Mouse (Mus musculus) CD4-positive, CD25-positive, alpha-beta regulatory T cell, adult 9 weeks (primary cell): ENCODE data around the gene Bspry. TPM values are rescaled to one million over a fixed set of nuclear protein-coding genes. Genes with fewer than 3 reads are reported as not detected.

ENCODE experiments used
- polyA plus RNA-seq: library from polyadenylated mRNA; unstranded; fragments of 100-300 nt; shearing (Covaris generic); gene quantifications from one replicate; pipeline ENCODE4 v1.2.1, GENCODE M21; 2017

Gene Bspry
- 1.5 TPM for polyA plus RNA-seq

DNA sequence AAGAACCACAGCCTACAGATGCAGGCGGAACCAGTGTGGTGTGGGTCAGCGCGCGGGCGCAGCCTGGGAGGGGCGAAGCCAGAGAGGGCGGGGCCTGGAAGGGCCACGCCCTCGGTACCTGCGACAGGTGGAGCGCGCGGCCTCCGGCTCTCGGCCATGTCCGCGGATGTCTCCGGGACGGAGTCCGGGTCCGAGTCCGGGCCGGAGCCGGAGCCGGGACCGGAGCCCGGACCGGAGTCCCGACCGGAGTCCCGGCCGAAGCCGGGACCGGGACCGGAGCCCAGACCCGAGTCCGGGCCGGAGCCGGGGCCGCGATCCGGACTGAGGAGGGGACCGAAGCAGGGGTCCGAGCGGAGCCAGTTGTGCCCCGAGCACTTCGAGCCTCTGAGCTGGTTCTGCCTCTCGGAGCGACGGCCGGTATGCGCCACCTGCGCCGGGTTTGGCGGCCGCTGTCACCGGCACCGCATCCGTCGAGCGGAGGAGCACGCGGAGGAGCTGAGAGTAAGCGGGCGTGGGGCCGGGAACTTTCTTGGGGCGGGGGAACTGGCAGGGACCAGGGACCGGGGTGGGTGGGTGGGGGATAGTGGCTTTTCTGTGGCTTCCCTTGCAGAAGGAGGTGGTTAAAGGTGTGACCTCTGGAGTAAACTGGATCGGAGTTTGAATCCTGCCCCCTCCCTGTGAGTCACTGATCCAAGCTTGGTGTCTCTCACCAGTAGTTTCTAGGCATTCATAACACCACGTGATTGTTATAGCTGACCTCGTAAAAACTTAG, at the start of gene Bspry:
Gene Bspry (plus strand): TSS at position 117 of the 772 bp plus-strand sequence.

DNA sequence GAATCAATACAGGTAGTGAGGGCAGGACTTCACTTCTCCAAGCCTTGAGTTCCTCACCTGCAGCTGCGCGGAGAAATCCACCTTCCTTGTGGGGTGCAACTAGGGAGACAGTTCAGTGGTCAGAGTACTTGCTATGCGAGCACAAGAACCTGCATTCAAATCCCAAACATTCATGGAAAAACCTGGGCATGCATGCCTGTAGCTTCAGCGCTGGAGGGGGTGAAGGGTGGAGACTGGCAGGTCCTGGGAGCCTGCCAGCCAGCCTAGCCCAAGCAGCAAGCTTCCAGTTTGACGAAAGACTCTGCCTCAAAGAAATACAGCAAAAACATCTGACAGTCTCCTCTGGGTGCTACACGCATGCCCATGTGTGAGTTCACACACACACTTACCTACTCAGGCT, 44.8 kb upstream of the Bspry start, which contains the start of gene Rnf183:
Gene Rnf183 (minus strand): TSS at position 172 of the 400 bp plus-strand sequence.

DNA sequence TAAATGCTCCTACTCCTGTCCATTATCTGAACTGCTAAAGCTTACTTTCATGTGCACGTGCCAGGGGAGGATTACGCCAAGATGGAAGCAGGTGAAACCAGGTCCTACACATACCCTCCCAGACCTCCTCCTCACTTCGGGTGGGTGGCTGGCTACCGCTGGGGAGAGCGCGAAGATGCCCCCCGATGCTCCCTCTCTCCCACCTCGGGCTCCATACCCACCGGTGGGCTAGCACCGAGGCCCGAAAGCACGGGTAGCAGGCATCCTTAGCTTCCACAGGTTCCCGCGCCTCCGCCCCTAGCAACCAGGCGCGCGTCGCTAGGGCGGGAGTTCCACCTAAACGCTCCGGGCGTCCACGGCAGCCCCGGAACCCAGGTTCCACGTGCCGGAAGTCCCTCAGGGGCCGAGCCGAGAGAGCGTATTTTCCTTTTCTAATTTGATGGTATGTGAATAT, 9.2 kb upstream of the Bspry start, which contains the start of gene Wdr31:
Gene Wdr31 (minus strand): TSS at position 299 of the 454 bp plus-strand sequence.

DNA sequence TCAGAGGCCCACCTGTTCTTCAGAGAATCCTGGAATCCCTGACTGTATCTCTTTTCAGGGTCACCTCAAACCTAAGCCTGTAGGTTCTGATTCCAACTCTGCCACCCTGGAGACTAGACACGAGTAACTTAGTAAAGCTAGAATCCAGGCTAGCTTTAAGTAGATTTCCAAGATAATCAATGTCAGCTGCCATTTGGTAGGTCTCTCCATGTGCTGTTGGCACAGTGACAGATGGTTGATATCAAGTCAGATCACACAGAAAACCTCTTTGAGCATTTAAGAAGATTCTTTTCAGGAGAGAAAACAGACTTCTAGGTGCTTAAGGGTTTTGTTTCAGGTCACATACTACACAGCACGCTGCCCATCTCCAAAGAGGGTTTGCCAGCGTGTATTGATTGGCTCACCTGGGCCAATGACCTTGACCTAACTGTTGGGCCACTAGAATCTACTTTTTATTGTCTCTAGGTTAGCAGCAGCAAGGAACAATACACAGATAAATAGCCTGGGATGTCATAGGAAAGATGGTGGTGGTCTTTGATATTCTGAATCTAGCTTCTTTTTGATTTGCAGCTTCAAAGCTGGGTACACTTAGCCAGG, 23.6 kb downstream of the Bspry start, which contains the start of gene Hdhd3:
Gene Hdhd3 (minus strand): TSS at position 94 of the 597 bp plus-strand sequence.

DNA sequence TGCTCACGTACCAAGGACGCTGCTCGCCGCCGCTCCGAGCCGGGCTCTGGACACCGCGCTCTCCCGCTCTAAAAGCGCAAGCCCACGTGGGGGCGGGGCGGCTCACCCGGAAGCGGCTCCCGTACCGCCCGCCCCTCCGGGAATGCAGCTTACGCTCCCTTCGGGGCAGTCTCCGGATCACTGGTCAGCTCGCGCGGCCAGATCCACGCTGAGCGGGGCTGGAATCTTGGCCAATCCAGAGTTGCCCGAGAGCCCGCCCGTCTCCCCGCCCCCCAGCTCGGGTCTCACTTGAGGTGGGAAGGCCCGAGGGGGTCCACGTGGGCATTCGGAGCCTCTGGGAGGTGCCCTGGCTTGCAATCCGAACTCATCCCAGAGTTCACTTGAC, 40.0 kb downstream of the Bspry start, which contains the start of gene Alad:
Gene Alad (minus strand): TSS at position 70 of the 385 bp plus-strand sequence.

DNA sequence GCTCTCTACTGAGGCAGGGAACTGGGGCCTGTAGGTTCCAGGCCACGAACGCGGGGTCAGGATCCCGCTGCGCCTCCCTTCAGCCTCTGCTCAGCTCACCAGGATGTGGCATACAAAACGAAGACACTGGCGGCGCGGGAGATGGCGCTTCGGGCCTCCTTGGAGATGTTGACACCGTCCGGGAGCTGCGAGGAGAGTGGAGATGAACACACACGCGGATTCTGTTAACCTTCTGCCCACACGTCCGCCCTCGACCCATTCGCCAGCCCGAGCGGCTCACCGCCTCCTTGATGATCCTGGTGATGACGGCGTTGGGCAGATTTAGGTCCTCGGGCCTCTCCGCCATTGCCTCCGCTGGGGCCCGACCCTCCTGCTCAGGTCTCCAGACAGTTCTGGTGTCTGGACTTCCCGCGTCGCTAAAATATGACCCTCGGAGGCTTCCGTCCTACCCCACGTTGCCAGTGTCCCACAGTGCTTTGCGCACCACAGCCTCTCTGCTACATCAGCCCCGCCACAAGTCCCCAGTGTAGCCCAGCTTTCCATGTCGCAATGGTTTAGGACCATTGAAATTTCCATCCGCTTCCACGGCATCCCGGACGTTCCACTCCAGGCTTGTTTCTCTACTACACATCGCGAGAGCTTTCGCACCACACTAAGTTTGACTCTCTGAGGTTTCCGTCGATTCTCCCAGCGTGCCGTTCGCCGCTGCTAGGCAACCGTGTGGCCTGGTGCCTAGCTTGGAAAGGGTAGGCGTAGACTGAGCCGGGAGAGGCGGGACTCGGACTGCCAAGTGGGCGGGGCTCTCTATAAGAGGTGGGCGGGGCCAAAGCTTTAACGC, 45.0 kb downstream of the Bspry start, which contains the start of the genes Pole3 and 4933430I17Rik:
Gene Pole3 (minus strand): TSS at position 418 of the 838 bp plus-strand sequence.
Gene 4933430I17Rik (plus strand): TSS at position 719 of the 838 bp plus-strand sequence.

Other genes starting within 250 kb of the Bspry start
- gene Zfp37, start 249.0 kb upstream of the Bspry start, polyA plus RNA-seq, result 0.10 TPM
- 21.7 TPM for gene Slc31a2, start 217.5 kb upstream of the Bspry start, polyA plus RNA-seq
- 73.0 TPM for gene Fkbp15, start 119.5 kb upstream of the Bspry start, polyA plus RNA-seq
- 10.4 TPM for gene Slc31a1, start 119.3 kb upstream of the Bspry start, polyA plus RNA-seq
- gene Cdc26, start 71.4 kb upstream of the Bspry start, polyA plus RNA-seq, result 115 TPM
- 29.7 TPM for gene Prpf4, start 71.3 kb upstream of the Bspry start, polyA plus RNA-seq
- not detected for gene Rnf183, start 44.8 kb upstream of the Bspry start, polyA plus RNA-seq
- 0.60 TPM for gene Wdr31, start 9.2 kb upstream of the Bspry start, polyA plus RNA-seq
- 0.99 TPM for gene Hdhd3, start 23.4 kb downstream of the Bspry start, polyA plus RNA-seq
- 62.5 TPM for gene Alad, start 39.9 kb downstream of the Bspry start, polyA plus RNA-seq
- gene Pole3, start 45.0 kb downstream of the Bspry start, polyA plus RNA-seq, result 29.6 TPM
- 0.25 TPM for gene 4933430I17Rik, start 45.3 kb downstream of the Bspry start, polyA plus RNA-seq
- 94.0 TPM for gene Rgs3, start 79.8 kb downstream of the Bspry start, polyA plus RNA-seq